Mouse (Mus musculus) gastrocnemius, adult 18-20 months (tissue): ENCODE measurements around the gene Inhbc. TPM values are rescaled to one million over a fixed set of nuclear protein-coding genes. Genes with fewer than 3 reads are reported as not detected.

ENCODE experiments used
- DNase-seq: peaks from one replicate; pipeline ENCODE4 v3.0.0; 2021; ENCODE audit warnings: low spot score
- total RNA-seq, 2 experiments: library from RNA; stranded (reverse); gene quantifications; 2 replicates each; pipeline ENCODE4 v1.2.3; 2021

The Inhbc gene
- total RNA-seq, 2 experiments from 2014 or later = not detected

GRCm38 (mm10) chr10:127351719-127352118, 18.5 kb downstream of the Inhbc start:
- DNase-seq = no peak

GRCm38 (mm10) chr10:127351285-127351595, 19.0 kb downstream of the Inhbc start:
- no peak for DNase-seq

- peak; percentile 57 for DNase-seq
These were observed 19.5 kb downstream of the Inhbc start for GRCm38 (mm10) chr10:127350594-127351284.

- no peak for DNase-seq
These were observed 20.4 kb downstream of the Inhbc start for GRCm38 (mm10) chr10:127349810-127350209.

- no peak for DNase-seq
These were observed 21.3 kb downstream of the Inhbc start for GRCm38 (mm10) chr10:127348957-127349356.

GRCm38 (mm10) chr10:127346173-127346572, 24.1 kb downstream of the Inhbc start:
- DNase-seq = no peak

GRCm38 (mm10) chr10:127343029-127343428, 27.2 kb downstream of the Inhbc start:
- no peak for DNase-seq

GRCm38 (mm10) chr10:127341891-127342639, 28.2 kb downstream of the Inhbc start, which contains the start of gene Gli1:
Gene Gli1, minus strand, starts transcription at chr10:127341974.
- peak; percentile 91 for DNase-seq

- no peak for DNase-seq
These were observed 28.9 kb downstream of the Inhbc start for GRCm38 (mm10) chr10:127341360-127341690.

GRCm38 (mm10) chr10:127340577-127341359, 29.5 kb downstream of the Inhbc start:
- no peak for DNase-seq

GRCm38 (mm10) chr10:127339683-127340576, 30.3 kb downstream of the Inhbc start:
- DNase-seq = peak; percentile 32

GRCm38 (mm10) chr10:127338930-127339682, 31.1 kb downstream of the Inhbc start:
- DNase-seq = peak; percentile 91

GRCm38 (mm10) chr10:127337536-127338099, 32.6 kb downstream of the Inhbc start:
- no peak for DNase-seq

GRCm38 (mm10) chr10:127336952-127337351, 33.3 kb downstream of the Inhbc start:
- no peak for DNase-seq

- DNase-seq = no peak
These were observed 35.0 kb downstream of the Inhbc start for GRCm38 (mm10) chr10:127335271-127335670.

GRCm38 (mm10) chr10:127333152-127333551, 37.1 kb downstream of the Inhbc start:
- DNase-seq = no peak

GRCm38 (mm10) chr10:127332211-127332874, 37.9 kb downstream of the Inhbc start:
- no peak for DNase-seq

GRCm38 (mm10) chr10:127330212-127330611, 40.0 kb downstream of the Inhbc start:
- no peak for DNase-seq

GRCm38 (mm10) chr10:127327461-127328145, 42.6 kb downstream of the Inhbc start:
- no peak for DNase-seq
